Mouse (Mus musculus) heart, postnatal 4 days (tissue): Measurements from ENCODE around the gene Rfxank. TPM values are rescaled to one million over a fixed set of nuclear protein-coding genes. Genes with fewer than 3 reads are reported as not detected.
A peak's percentile ranks its signal among the peaks of the same experiment; 100 is the strongest.

Source experiments
- DNase-seq: peaks from one replicate; pipeline ENCODE4 v3.0.0; 2021
- total RNA-seq, 2 experiments: library from RNA; stranded (reverse); gene quantifications; 2 replicates each; pipeline ENCODE4 v1.2.3; 2021

Rfxank gene
- total RNA-seq, 2 experiments from 2014 or later = 25.4 to 25.8 TPM

- DNase-seq = no peak
Observed at GRCm38 (mm10) chr8:70147678-70148607, 9.0 kb upstream of the Rfxank start.

GRCm38 (mm10) chr8:70139981-70140380 lies 1.0 kb upstream of the Rfxank start:
- DNase-seq = no peak

GRCm38 (mm10) chr8:70137890-70138289 lies 1.1 kb downstream of the Rfxank start:
- no peak for DNase-seq

- no peak for DNase-seq
Observed at GRCm38 (mm10) chr8:70136591-70136990, 2.4 kb downstream of the Rfxank start.

GRCm38 (mm10) chr8:70134931-70135330 lies 4.0 kb downstream of the Rfxank start:
- DNase-seq = no peak

GRCm38 (mm10) chr8:70134086-70134485 lies 4.9 kb downstream of the Rfxank start:
- no peak for DNase-seq

- DNase-seq = peak; percentile 83
Observed at GRCm38 (mm10) chr8:70131166-70131883, 7.6 kb downstream of the Rfxank start, which contains the start of gene Nr2c2ap. TSS of gene Nr2c2ap (plus strand) at chr8:70131333.

GRCm38 (mm10) chr8:70130066-70130465 lies 8.9 kb downstream of the Rfxank start:
- DNase-seq = no peak

- DNase-seq = peak; percentile 61
Observed at GRCm38 (mm10) chr8:70129309-70129952, 9.5 kb downstream of the Rfxank start.

GRCm38 (mm10) chr8:70128435-70128834 lies 10.5 kb downstream of the Rfxank start:
- peak; percentile 92 for DNase-seq

- no peak for DNase-seq
Observed at GRCm38 (mm10) chr8:70124992-70125391, 14.0 kb downstream of the Rfxank start.

GRCm38 (mm10) chr8:70122863-70123262 lies 16.1 kb downstream of the Rfxank start:
- DNase-seq = no peak

GRCm38 (mm10) chr8:70120667-70121066 lies 18.3 kb downstream of the Rfxank start, which contains the start of gene Ncan:
TSS of gene Ncan (minus strand) at chr8:70120873.
- DNase-seq = peak; percentile 73

- DNase-seq = no peak
Observed at GRCm38 (mm10) chr8:70118726-70119700, 19.9 kb downstream of the Rfxank start.

- DNase-seq = peak; percentile 56
Observed at GRCm38 (mm10) chr8:70117611-70118010, 21.3 kb downstream of the Rfxank start.

- DNase-seq = no peak
Observed at GRCm38 (mm10) chr8:70114892-70115291, 24.1 kb downstream of the Rfxank start.

- DNase-seq = no peak
Observed at GRCm38 (mm10) chr8:70114488-70114887, 24.5 kb downstream of the Rfxank start.

GRCm38 (mm10) chr8:70112401-70113016 lies 26.4 kb downstream of the Rfxank start:
- no peak for DNase-seq

GRCm38 (mm10) chr8:70111192-70111795 lies 27.7 kb downstream of the Rfxank start:
- no peak for DNase-seq

GRCm38 (mm10) chr8:70110451-70110850 lies 28.5 kb downstream of the Rfxank start:
- no peak for DNase-seq

GRCm38 (mm10) chr8:70104922-70105321 lies 34.0 kb downstream of the Rfxank start:
- no peak for DNase-seq
